Mouse (Mus musculus) stomach, embryonic 15.5 days (tissue): ENCODE measurements at regions not wholly inside any gene's neighbourhood (a gene's known extent, or its start where the extent isn't known, plus 50 kb on each side); places are given as distances from the start of the nearest gene placed in this dataset.

ENCODE experiments used
- ATAC-seq: fragments of 200-750 bp; cut with Nextera tagmentation; 2 replicates; pipeline ENCODE4 v1.8.0; 2017; ENCODE audit warnings: low read depth, moderate number of reproducible peaks, moderate TSS enrichment; ENCODE audit not compliant: insufficient read depth, low FRiP score
- H3K27ac ChIP-seq: fragments of 300-500 bp; sonication (generic); 2 replicates; pipeline ENCODE4 v1.5.1; 2015; ENCODE audit warnings: mild to moderate bottlenecking, inconsistent platforms
- H3K27me3 ChIP-seq: fragments of 300-500 bp; sonication (generic); replicated peaks from 2 replicates; pipeline ENCODE4 v1.6.1; 2015; ENCODE audit warnings: inconsistent platforms
- H3K36me3 ChIP-seq: fragments of 300-500 bp; sonication (generic); 2 replicates; pipeline ENCODE4 v1.6.1; 2015; ENCODE audit warnings: inconsistent platforms
- H3K4me1 ChIP-seq: fragments of 300-500 bp; sonication (generic); 2 replicates; pipeline ENCODE4 v1.6.1; 2015; ENCODE audit warnings: inconsistent platforms
- H3K4me2 ChIP-seq: fragments of 300-500 bp; sonication (generic); 2 replicates; pipeline ENCODE4 v1.6.1; 2015; ENCODE audit warnings: mild to moderate bottlenecking, inconsistent platforms
- H3K4me3 ChIP-seq: fragments of 300-500 bp; sonication (generic); replicated peaks from 2 replicates; pipeline ENCODE4 v1.5.1; 2015; ENCODE audit warnings: inconsistent platforms
- H3K9ac ChIP-seq: fragments of 300-500 bp; sonication (generic); 2 replicates; pipeline ENCODE4 v1.6.1; 2015; ENCODE audit warnings: inconsistent platforms
- H3K9me3 ChIP-seq: fragments of 300-500 bp; sonication (generic); 2 replicates; pipeline ENCODE4 v1.6.1; 2016; ENCODE audit warnings: inconsistent platforms
- WGBS: fragments of 180-500 bp; shearing (Covaris S2); methylation state at CpG from one replicate; pipeline ENCODE4 v1.1.7; 2015; 5-methylcytosine and 5-hydroxymethylcytosine counted together

DNA sequence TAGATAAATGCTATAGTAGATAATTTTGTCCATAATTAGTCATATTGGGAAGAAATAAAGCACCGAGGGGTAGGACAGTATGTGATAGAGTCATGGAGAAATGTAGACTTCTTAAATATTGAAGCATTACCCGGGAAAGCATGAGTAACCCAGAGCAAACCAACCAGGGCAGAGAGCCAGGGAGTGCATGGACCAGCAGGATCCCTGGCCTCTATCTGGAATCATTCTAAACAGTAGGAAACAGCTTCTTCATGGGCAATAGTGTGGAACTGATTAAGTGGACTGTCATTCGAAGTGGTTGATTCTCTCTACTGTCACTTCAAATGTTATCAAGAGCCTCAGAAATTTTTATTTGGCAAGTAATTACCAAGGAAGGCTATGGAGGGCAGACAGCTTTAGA, 155.4 kb upstream of the Rsrc1 start:
- 79% methylated on average over 3 of the region's 3 CpGs for WGBS
- H3K4me2 ChIP-seq = no peak overlapping the region
- no peaks in the 10 kb centered on the region for H3K36me3 ChIP-seq
- H3K4me1 ChIP-seq = no peaks in the 10 kb centered on the region
- no peak overlapping the region for H3K9ac ChIP-seq
- no peak overlapping the region for H3K4me3 ChIP-seq
- H3K9me3 ChIP-seq = no peaks in the 10 kb centered on the region
- ATAC-seq = no peak
- H3K27ac ChIP-seq = no peak overlapping the region
- H3K27me3 ChIP-seq = no peaks in the 10 kb centered on the region
